Mouse (Mus musculus) gastrocnemius, postnatal 25 days (tissue): ENCODE measurements around the gene Gm20738. TPM values are rescaled to one million over a fixed set of nuclear protein-coding genes. Genes with fewer than 3 reads are reported as not detected.
"Not testable (repeated sequence)": the region's sequence is repeated elsewhere in the genome, so short reads cannot be mapped to it uniquely, and the experiment has no call there.

Experiments
- DNase-seq: peaks from one replicate; pipeline ENCODE4 v3.0.0; 2022
- long read RNA-seq, 2 experiments: library from polyadenylated mRNA; stranded (forward); transcript quantifications; one replicate each; pipeline ENCODE4 v2.0.0; 2021
- total RNA-seq, 2 experiments: library from RNA; stranded (reverse); gene quantifications; 1 replicate in 1 of 2; 2 replicates in 1 of 2; pipeline ENCODE4 v1.2.3; 2021

Gm20738 gene
- not detected for total RNA-seq
- long read RNA-seq, experiment 1, result 0 reads
- long read RNA-seq, experiment 2, result 0 reads

DNA sequence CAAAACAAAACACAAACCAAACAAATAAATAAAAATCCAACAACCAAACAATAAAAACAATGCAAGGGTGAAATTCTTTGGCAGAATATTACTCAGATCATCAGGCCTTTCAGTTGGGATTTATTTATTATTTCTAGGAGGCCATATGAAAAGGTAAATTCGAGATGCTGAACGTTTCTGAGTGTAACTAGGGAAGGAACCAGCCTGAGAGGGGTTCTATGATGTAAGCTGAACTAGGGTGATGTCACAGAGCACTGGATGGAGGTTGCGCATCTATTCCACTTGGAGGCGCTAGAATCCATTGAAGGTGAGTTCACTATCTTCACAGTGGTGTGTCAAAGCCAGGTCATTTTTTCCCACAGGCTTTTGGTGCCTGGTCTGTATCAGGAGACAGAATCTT, at the start of gene Gm20738:
Gene Gm20738 (plus strand): TSS at position 301 of the 400 bp plus-strand sequence.
- DNase-seq, result not testable (repeated sequence)
